Mouse (Mus musculus) hindbrain, embryonic 13.5 days (tissue): ENCODE results near the gene Cwh43. TPM values are rescaled to one million over a fixed set of nuclear protein-coding genes. Genes with fewer than 3 reads are reported as not detected.

Experiments used
- ATAC-seq: fragments of 200-750 bp; cut with Nextera tagmentation; 2 replicates; pipeline ENCODE4 v1.8.0; 2017; ENCODE audit warnings: moderate TSS enrichment; ENCODE audit not compliant: low FRiP score
- H3K27ac ChIP-seq: fragments of 300-500 bp; sonication (generic); 2 replicates; pipeline ENCODE4 v1.5.1; 2015; ENCODE audit warnings: inconsistent platforms, mild to moderate bottlenecking, moderate library complexity
- H3K27me3 ChIP-seq: fragments of 300-500 bp; sonication (generic); 2 replicates; pipeline ENCODE4 v1.6.1; 2015; ENCODE audit warnings: mild to moderate bottlenecking, inconsistent platforms
- H3K36me3 ChIP-seq: fragments of 300-500 bp; sonication (generic); 2 replicates; pipeline ENCODE4 v1.6.1; 2015; ENCODE audit warnings: mild to moderate bottlenecking, inconsistent platforms
- H3K4me1 ChIP-seq: fragments of 300-500 bp; sonication (generic); replicated peaks from 2 replicates; pipeline ENCODE4 v1.6.1; 2015; ENCODE audit warnings: inconsistent platforms
- H3K4me2 ChIP-seq: fragments of 300-500 bp; sonication (generic); 2 replicates; pipeline ENCODE4 v1.6.1; 2015; ENCODE audit warnings: inconsistent platforms, mild to moderate bottlenecking, moderate library complexity
- H3K4me3 ChIP-seq: fragments of 300-500 bp; sonication (generic); 2 replicates; pipeline ENCODE4 v1.5.1; 2015; ENCODE audit warnings: mild to moderate bottlenecking, inconsistent platforms
- H3K9ac ChIP-seq: fragments of 300-500 bp; sonication (generic); 2 replicates; pipeline ENCODE4 v1.6.1; 2015; ENCODE audit warnings: mild to moderate bottlenecking, inconsistent platforms
- H3K9me3 ChIP-seq: fragments of 300-500 bp; sonication (generic); 2 replicates; pipeline ENCODE4 v1.6.1; 2016; ENCODE audit warnings: inconsistent platforms
- WGBS: fragments of 180-500 bp; shearing (Covaris S2); methylation state at CpG from one replicate; pipeline ENCODE4 v1.1.7; 2015; 5-methylcytosine and 5-hydroxymethylcytosine counted together
- polyA plus RNA-seq: library from polyadenylated mRNA; unstranded; fragments of >200 nt; fragmentation: Nextera tagmentation; extraction: Ambion mirVana; gene quantifications from 2 replicates; pipeline ENCODE4 v1.2.1, GENCODE M21; 2015

Cwh43 gene
- polyA plus RNA-seq, result 0.12 and 0.13 TPM in 2 replicates

GRCm38 (mm10) chr5:73405981-73406722, at the start of gene Cwh43:
TSS of gene Cwh43 (plus strand) at chr5:73406075.
- H3K36me3 ChIP-seq, result no peaks in the 10 kb centered on the region
- peaks cover 42% of the 10 kb centered on the region for H3K27me3 ChIP-seq
- H3K4me1 ChIP-seq, result peaks cover 10% of the 10 kb centered on the region
- H3K4me2 ChIP-seq, result peak within 1 kb of the TSS; percentile 72
- no peaks in the 10 kb centered on the region for H3K9me3 ChIP-seq
- no peak within 1 kb of the TSS for H3K27ac ChIP-seq
- H3K4me3 ChIP-seq, result peak within 1 kb of the TSS; percentile 42
- 3% methylated on average over 49 of the region's 49 CpGs for WGBS
- ATAC-seq, result peak; percentile 22; the same call in 1 of the 2 replicates
- H3K9ac ChIP-seq, result peak within 1 kb of the TSS; percentile 66

- H3K27ac ChIP-seq, result no peak overlapping the region
- H3K9ac ChIP-seq, result no peak overlapping the region
- H3K36me3 ChIP-seq, result no peaks in the 10 kb centered on the region
- H3K4me1 ChIP-seq, result peaks cover 13% of the 10 kb centered on the region
- peaks cover 8% of the 10 kb centered on the region; the same call in 1 of the 2 replicates for H3K27me3 ChIP-seq
- no peak for ATAC-seq
- peak overlapping the region; percentile 33 for H3K4me2 ChIP-seq
- WGBS, result 81% methylated on average over 6 of the region's 6 CpGs
- no peak overlapping the region for H3K4me3 ChIP-seq
- no peaks in the 10 kb centered on the region for H3K9me3 ChIP-seq
Observed at GRCm38 (mm10) chr5:73359134-73359751, 46.6 kb upstream of the Cwh43 start.

- Histone ChIP-seq H3K27ac (no peak overlapping the region), H3K9ac (no peak overlapping the region), H3K36me3 (no peaks in the 10 kb centered on the region), H3K27me3 (peaks cover 8% of the 10 kb centered on the region; the same call in 1 of the 2 replicates), H3K4me2 (peak overlapping the region; percentile 33), H3K9me3 (no peaks in the 10 kb centered on the region), H3K4me1 (peaks cover 8% of the 10 kb centered on the region), H3K4me3 (peak overlapping the region; percentile 14; the same call in 1 of the 2 replicates)
- no peak for ATAC-seq
- 23% methylated on average over 12 of the region's 12 CpGs for WGBS
Observed at GRCm38 (mm10) chr5:73359752-73360141, 46.1 kb upstream of the Cwh43 start.

DNA sequence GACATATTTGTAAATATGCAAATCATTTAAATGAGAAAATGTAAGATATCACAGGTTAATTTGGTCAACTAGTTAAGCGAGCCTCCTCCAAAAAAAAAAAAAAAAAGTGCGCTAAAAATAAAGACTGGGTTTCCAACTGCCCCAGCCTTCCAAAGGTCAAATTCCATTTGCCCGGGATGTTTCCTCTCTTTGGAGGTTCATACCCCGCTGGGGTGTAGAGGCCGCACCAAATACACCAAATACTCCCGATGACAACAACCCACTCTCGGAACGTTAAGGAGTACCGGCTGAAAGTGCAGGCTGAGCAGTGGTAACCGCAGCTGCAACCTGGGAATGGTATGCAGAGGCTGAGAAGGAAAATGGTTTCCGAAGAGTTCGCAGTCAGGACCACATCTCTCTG, 45.6 kb upstream of the Cwh43 start:
- no peak for ATAC-seq
- Histone ChIP-seq H3K9ac (no peak overlapping the region), H3K27me3 (peaks cover 8% of the 10 kb centered on the region; the same call in 1 of the 2 replicates), H3K4me1 (peaks cover 7% of the 10 kb centered on the region; the same call in 1 of the 2 replicates), H3K36me3 (no peaks in the 10 kb centered on the region), H3K9me3 (no peaks in the 10 kb centered on the region), H3K4me2 (peak overlapping the region; percentile 33), H3K27ac (no peak overlapping the region), H3K4me3 (0 out of 2 replicates have a peak overlapping the region, but pooled peaks have one; percentile 14)
- 23% methylated on average over 12 of the region's 12 CpGs for WGBS

DNA sequence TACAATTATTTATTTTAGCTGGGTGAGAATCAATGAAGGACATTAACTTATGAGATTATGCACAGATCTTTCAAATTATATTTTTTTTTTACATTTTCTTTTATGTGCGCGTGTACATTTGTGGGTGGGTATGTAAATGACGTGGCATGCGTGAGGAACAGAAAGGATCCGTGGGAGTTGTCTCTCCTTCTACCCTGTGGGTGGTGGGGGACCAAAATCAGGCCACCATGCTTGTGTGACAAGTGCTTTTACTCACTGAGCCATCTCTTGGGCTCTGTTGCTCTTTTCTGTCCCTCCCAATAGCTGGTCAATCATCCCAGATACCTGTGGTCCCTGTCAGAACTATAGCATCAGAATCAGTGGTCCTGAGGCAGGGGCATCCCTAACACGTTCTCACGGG, 43.5 kb upstream of the Cwh43 start:
- H3K4me2 ChIP-seq, result no peak overlapping the region
- ATAC-seq, result no peak
- WGBS, result 87% methylated on average over 7 of the region's 7 CpGs
- peaks cover 8% of the 10 kb centered on the region; the same call in 1 of the 2 replicates for H3K27me3 ChIP-seq
- peaks cover 7% of the 10 kb centered on the region; the same call in 1 of the 2 replicates for H3K4me1 ChIP-seq
- H3K4me3 ChIP-seq, result no peak overlapping the region
- no peak overlapping the region for H3K27ac ChIP-seq
- no peaks in the 10 kb centered on the region for H3K36me3 ChIP-seq
- no peak overlapping the region for H3K9ac ChIP-seq
- H3K9me3 ChIP-seq, result no peaks in the 10 kb centered on the region

GRCm38 (mm10) chr5:73362791-73363190, 43.1 kb upstream of the Cwh43 start:
- H3K36me3 ChIP-seq, result no peaks in the 10 kb centered on the region
- WGBS, result 85% methylated on average over 5 of the region's 5 CpGs
- H3K27ac ChIP-seq, result no peak overlapping the region
- peaks cover 8% of the 10 kb centered on the region; the same call in 1 of the 2 replicates for H3K27me3 ChIP-seq
- no peak overlapping the region for H3K4me2 ChIP-seq
- H3K4me3 ChIP-seq, result no peak overlapping the region
- H3K9me3 ChIP-seq, result no peaks in the 10 kb centered on the region
- ATAC-seq, result no peak
- no peak overlapping the region for H3K9ac ChIP-seq
- peaks cover 7% of the 10 kb centered on the region; the same call in 1 of the 2 replicates for H3K4me1 ChIP-seq

- H3K36me3 ChIP-seq, result no peaks in the 10 kb centered on the region
- no peak for ATAC-seq
- H3K27ac ChIP-seq, result no peak overlapping the region
- H3K4me3 ChIP-seq, result no peak overlapping the region
- H3K4me2 ChIP-seq, result no peak overlapping the region
- peaks cover 7% of the 10 kb centered on the region; the same call in 1 of the 2 replicates for H3K4me1 ChIP-seq
- WGBS, result 94% methylated on average over 2 of the region's 2 CpGs
- H3K9ac ChIP-seq, result no peak overlapping the region
- peaks cover 5% of the 10 kb centered on the region; the same call in 1 of the 2 replicates for H3K27me3 ChIP-seq
- H3K9me3 ChIP-seq, result no peaks in the 10 kb centered on the region
Observed at GRCm38 (mm10) chr5:73364107-73364864, 41.6 kb upstream of the Cwh43 start.

DNA sequence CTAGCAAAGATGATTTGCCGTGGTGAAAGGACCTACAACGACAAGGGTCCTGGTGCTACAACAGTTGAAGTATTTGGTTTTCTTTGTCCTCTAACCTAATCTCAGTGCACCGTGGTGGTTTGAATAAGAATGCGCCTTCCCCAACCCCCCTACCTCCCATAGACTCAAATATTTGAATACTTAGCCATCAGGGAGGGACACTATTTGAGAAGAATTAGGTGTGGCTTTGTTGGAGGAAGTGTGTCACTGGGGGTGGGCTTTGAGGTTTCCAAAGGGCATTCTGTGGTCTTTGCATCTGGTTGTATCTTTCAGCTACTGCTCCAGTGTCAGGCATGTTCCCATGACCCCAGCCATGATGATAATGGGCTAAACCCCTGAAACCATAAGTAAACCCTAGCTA, 38.0 kb upstream of the Cwh43 start:
- WGBS, result 85% methylated on average over 4 of the region's 4 CpGs

GRCm38 (mm10) chr5:73368845-73369447, 36.9 kb upstream of the Cwh43 start:
- no peak overlapping the region for H3K4me2 ChIP-seq
- WGBS, result 82% methylated on average over 10 of the region's 10 CpGs
- H3K4me3 ChIP-seq, result no peak overlapping the region
- no peaks in the 10 kb centered on the region for H3K4me1 ChIP-seq
- no peak overlapping the region for H3K27ac ChIP-seq
- no peaks in the 10 kb centered on the region for H3K9me3 ChIP-seq
- no peaks in the 10 kb centered on the region for H3K36me3 ChIP-seq
- no peaks in the 10 kb centered on the region for H3K27me3 ChIP-seq
- ATAC-seq, result no peak
- H3K9ac ChIP-seq, result no peak overlapping the region

More for the DNA sequence above, 38.0 kb upstream of the Cwh43 start:
- ATAC-seq, result no peak
- Histone ChIP-seq H3K4me2 (no peak overlapping the region), H3K9me3 (no peaks in the 10 kb centered on the region), H3K4me1 (no peaks in the 10 kb centered on the region), H3K4me3 (no peak overlapping the region), H3K27ac (no peak overlapping the region), H3K27me3 (no peaks in the 10 kb centered on the region), H3K9ac (no peak overlapping the region), H3K36me3 (no peaks in the 10 kb centered on the region)

DNA sequence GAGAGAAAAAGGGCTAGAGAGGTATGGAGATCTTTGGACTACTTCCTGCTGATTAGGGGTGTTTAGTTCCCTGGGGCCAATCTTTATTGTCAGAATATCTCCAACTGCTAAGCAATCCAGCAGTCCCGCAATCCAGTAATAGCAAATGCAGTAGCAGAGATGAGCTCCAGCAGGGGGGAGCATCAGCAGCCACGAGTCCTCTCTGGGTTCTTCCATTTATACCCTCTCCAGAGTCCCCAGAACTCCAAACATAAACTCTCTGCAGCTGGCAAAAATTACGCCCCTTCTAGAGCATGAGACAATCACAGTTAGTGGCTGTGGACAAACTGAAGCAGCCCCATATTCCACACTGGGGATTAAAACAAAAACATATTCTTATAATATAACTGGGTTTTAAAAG, 36.1 kb upstream of the Cwh43 start:
- H3K27me3 ChIP-seq, result no peaks in the 10 kb centered on the region
- no peak overlapping the region for H3K4me3 ChIP-seq
- H3K4me1 ChIP-seq, result no peaks in the 10 kb centered on the region
- 52% methylated on average over 3 of the region's 3 CpGs for WGBS
- no peak overlapping the region for H3K9ac ChIP-seq
- H3K4me2 ChIP-seq, result no peak overlapping the region
- H3K27ac ChIP-seq, result no peak overlapping the region
- no peaks in the 10 kb centered on the region for H3K36me3 ChIP-seq
- H3K9me3 ChIP-seq, result no peaks in the 10 kb centered on the region
- no peak for ATAC-seq

DNA sequence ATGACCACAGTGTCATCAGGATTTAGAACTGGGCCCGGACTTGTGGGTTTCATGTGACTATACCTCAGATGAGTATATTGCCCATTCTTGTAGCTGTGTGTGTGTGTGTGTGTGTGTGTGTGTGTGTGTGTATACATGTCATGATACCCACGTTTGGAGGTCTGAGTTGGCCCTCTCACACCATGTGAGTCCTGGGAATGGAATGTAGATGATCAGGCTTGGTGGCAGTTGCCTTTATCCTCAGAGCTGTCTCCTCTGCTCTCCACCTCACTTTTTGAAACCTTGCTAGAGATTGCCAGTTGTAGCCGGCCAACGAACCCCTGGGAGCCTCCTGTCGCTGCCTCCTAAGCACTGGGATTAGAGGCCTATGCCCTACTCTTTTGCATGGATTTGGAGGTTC, 33.3 kb upstream of the Cwh43 start:
- no peak for ATAC-seq
- H3K4me2 ChIP-seq, result no peak overlapping the region
- H3K9ac ChIP-seq, result no peak overlapping the region
- 74% methylated on average over 5 of the region's 5 CpGs for WGBS
- no peaks in the 10 kb centered on the region for H3K9me3 ChIP-seq
- no peaks in the 10 kb centered on the region for H3K4me1 ChIP-seq
- H3K36me3 ChIP-seq, result no peaks in the 10 kb centered on the region
- H3K4me3 ChIP-seq, result no peak overlapping the region
- H3K27ac ChIP-seq, result no peak overlapping the region
- H3K27me3 ChIP-seq, result no peaks in the 10 kb centered on the region

DNA sequence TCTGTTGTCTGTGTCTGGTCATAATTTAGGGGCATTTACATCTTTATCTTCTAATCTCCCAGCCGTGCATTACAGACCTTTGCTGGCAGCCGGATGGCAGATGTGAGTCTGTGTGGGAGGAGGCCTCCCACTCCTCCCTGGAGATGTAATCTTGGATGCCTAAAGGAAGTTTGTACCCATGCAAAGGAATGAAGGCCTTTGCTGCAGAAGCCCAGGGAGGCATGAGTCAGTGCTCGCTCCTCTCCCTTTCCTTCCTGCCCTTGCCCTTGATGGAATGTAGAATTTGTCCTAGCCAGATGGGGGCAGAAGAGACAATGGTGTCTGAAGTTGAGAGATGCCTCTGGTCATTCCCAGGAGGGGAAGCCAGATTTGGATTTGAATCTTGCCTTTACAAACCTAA, 32.7 kb upstream of the Cwh43 start:
- Histone ChIP-seq H3K9me3 (no peaks in the 10 kb centered on the region), H3K36me3 (no peaks in the 10 kb centered on the region), H3K9ac (no peak overlapping the region), H3K27ac (no peak overlapping the region), H3K4me2 (no peak overlapping the region), H3K4me3 (no peak overlapping the region), H3K27me3 (no peaks in the 10 kb centered on the region), H3K4me1 (no peaks in the 10 kb centered on the region)
- WGBS, result 53% methylated on average over 3 of the region's 3 CpGs
- ATAC-seq, result no peak
